15 mouse cellular contexts compared by ENCODE assay signal in genomic region chr17:50185083-50185482, GRCm38 (mm10).
"Had no signal": no experiment of that assay in that cellular context is flagged by ENCODE, and none has a peak within 500 bp of the region (broad histone marks: within the 10 kb centered on the region; RNA-seq: fewer than 3 reads in every experiment).

No protein-coding gene starts in this region.

- H3K4me3 ChIP-seq: left cerebral cortex, adult 2 months; limb, embryonic 10.5 days; liver, embryonic 15.5 days; midbrain, embryonic 12.5 days; myocyte; neural tube, embryonic 12.5 days had no signal

- H3K9me3 ChIP-seq: limb, embryonic 10.5 days; liver, embryonic 15.5 days; midbrain, embryonic 12.5 days; neural tube, embryonic 12.5 days had no signal

- H3K9ac ChIP-seq: liver, embryonic 15.5 days; midbrain, embryonic 12.5 days; neural tube, embryonic 12.5 days had no signal

- DNase-seq: kidney, adult 8-10 months; kidney, postnatal 25 days; lung, adult 2 months; lung, postnatal 36 days; right cerebral cortex, postnatal 14 days had no signal

- H3K27ac ChIP-seq: left cerebral cortex, adult 2 months; limb, embryonic 10.5 days; liver, embryonic 15.5 days; midbrain, embryonic 12.5 days; neural tube, embryonic 12.5 days; stomach, postnatal 0 days had no signal

- H3K4me2 ChIP-seq: liver, embryonic 11.5 days; liver, embryonic 15.5 days; midbrain, embryonic 12.5 days; neural tube, embryonic 12.5 days had no signal

- ATAC-seq: intestine, embryonic 16.5 days; lung, postnatal 0 days had no signal

- H3K36me3 ChIP-seq: limb, embryonic 10.5 days; liver, embryonic 15.5 days; midbrain, embryonic 12.5 days; neural tube, embryonic 12.5 days had no signal
